Comparison of ENCODE assay signal across 9 mouse cellular contexts in genomic region chr3:62412704-62413103, GRCm38 (mm10).
DNase-seq lines count a peak whose midpoint lies in the region; ATAC-seq lines count a peak whose summit lies in the region.
"Had no signal": no experiment of that assay in that cellular context is flagged by ENCODE, and none has a peak within 500 bp of the region (broad histone marks: within the 10 kb centered on the region; RNA-seq: fewer than 3 reads in every experiment).

No protein-coding gene starts in this region.

- no peak overlapping the region for H3K4me2 ChIP-seq in heart, embryonic 15.5 days
- no peak overlapping the region for H3K4me2 ChIP-seq in embryonic facial prominence, embryonic 15.5 days (replicated peaks)
- H3K4me2 ChIP-seq: embryonic facial prominence, embryonic 12.5 days had no signal

- H3K27ac ChIP-seq in heart, embryonic 15.5 days = peak overlapping the region; percentile 31; the same call in 1 of the 2 replicates
- peak overlapping the region; percentile 34; the same call in 1 of the 2 replicates for H3K27ac ChIP-seq in embryonic facial prominence, embryonic 15.5 days (replicated peaks)
- H3K27ac ChIP-seq: embryonic facial prominence, embryonic 12.5 days had no signal

- H3K36me3 ChIP-seq in heart, embryonic 15.5 days = no peaks in the 10 kb centered on the region
- no peaks in the 10 kb centered on the region for H3K36me3 ChIP-seq in embryonic facial prominence, embryonic 15.5 days
- H3K36me3 ChIP-seq: embryonic facial prominence, embryonic 12.5 days had no signal

- H3K4me1 ChIP-seq in heart, embryonic 15.5 days (replicated peaks) = peaks cover 5% of the 10 kb centered on the region
- peaks cover 4% of the 10 kb centered on the region; the same call in 1 of the 2 replicates for H3K4me1 ChIP-seq in embryonic facial prominence, embryonic 15.5 days
- H3K4me1 ChIP-seq: embryonic facial prominence, embryonic 12.5 days had no signal

- no peak for DNase-seq in heart, adult 18-20 months
- DNase-seq in left cerebral cortex, adult 8-10 months (ENCODE audit: low spot score in 2 of 2) = peak; percentile 10 to 58
- DNase-seq in right cerebral cortex, postnatal 14 days = peak; percentile 67
- no peak for DNase-seq in thymus, postnatal 14 days
- no peak for DNase-seq in kidney, adult 8-10 months
- no peak for DNase-seq in spleen, postnatal 36 days (ENCODE audit: low spot score in 2 of 2)

- H3K27me3 ChIP-seq in heart, embryonic 15.5 days = no peaks in the 10 kb centered on the region
- no peaks in the 10 kb centered on the region for H3K27me3 ChIP-seq in embryonic facial prominence, embryonic 15.5 days
- H3K27me3 ChIP-seq: embryonic facial prominence, embryonic 12.5 days had no signal

- no peaks in the 10 kb centered on the region for H3K9me3 ChIP-seq in heart, embryonic 15.5 days (replicated peaks)
- H3K9me3 ChIP-seq in embryonic facial prominence, embryonic 15.5 days (replicated peaks) = no peaks in the 10 kb centered on the region
- H3K9me3 ChIP-seq: embryonic facial prominence, embryonic 12.5 days had no signal

- H3K9ac ChIP-seq in heart, embryonic 15.5 days = no peak overlapping the region
- no peak overlapping the region for H3K9ac ChIP-seq in embryonic facial prominence, embryonic 15.5 days
- H3K9ac ChIP-seq: embryonic facial prominence, embryonic 12.5 days had no signal

- 34% methylated on average over 7 of the region's 7 CpGs for WGBS in heart, embryonic 15.5 days
- 40% methylated on average over 7 of the region's 7 CpGs for WGBS in embryonic facial prominence, embryonic 15.5 days

- peak; percentile 58; the same call in 1 of the 2 replicates for ATAC-seq in heart, embryonic 15.5 days (replicated peaks; ENCODE audit: insufficient number of reproducible peaks, insufficient read depth, low FRiP score, low read depth)
- ATAC-seq in embryonic facial prominence, embryonic 15.5 days (ENCODE audit: insufficient number of reproducible peaks, low FRiP score, low TSS enrichment, low read depth) = no peak

- no peak overlapping the region for H3K4me3 ChIP-seq in heart, embryonic 15.5 days
- no peak overlapping the region for H3K4me3 ChIP-seq in embryonic facial prominence, embryonic 15.5 days (replicated peaks)
- H3K4me3 ChIP-seq: embryonic facial prominence, embryonic 12.5 days had no signal

Comparison
In these comparisons a context has a peak if more than half of its experiments do, and no peak if none do; other contexts are left out.
1. DNase-seq: peak in left cerebral cortex, adult 8-10 months (2 of 2) and right cerebral cortex, postnatal 14 days (single experiment); none in heart, adult 18-20 months (0 of 2), thymus, postnatal 14 days (single experiment), kidney, adult 8-10 months (0 of 2) and spleen, postnatal 36 days (0 of 2).